Mouse (Mus musculus): ENCODE data around the gene Olfr689. TPM values are rescaled to one million over a fixed set of nuclear protein-coding genes. Genes with fewer than 3 reads are reported as not detected.

The Olfr689 gene
- not detected for polyA plus RNA-seq (2014; fragmentation: Illumina TruSeq; extraction: RNeasy Lipid Tissue Mini Kit (QIAGEN cat#74804))

DNA sequence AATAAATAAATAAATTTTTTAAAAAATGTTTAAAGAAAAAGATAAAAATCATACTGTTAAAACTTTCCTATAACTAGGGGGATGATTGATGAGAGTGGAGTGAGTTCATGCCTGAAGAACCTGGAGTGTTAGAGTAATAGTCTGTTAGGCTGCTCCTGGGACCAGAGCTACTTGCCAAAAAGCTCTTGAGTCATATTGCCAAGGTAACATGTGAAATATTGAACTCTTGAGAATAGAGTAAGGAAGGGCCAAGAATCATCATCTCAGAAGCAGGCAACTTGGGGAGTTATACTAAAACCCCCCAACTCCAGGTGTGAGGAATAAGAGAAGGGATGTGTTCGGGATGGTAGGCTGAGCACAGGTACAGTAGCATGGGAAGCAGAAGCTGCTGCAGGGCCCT is at the start of gene Olfr689:
Gene Olfr689, plus strand, starts transcription at position 301 of the 400 bp plus-strand sequence.

DNA sequence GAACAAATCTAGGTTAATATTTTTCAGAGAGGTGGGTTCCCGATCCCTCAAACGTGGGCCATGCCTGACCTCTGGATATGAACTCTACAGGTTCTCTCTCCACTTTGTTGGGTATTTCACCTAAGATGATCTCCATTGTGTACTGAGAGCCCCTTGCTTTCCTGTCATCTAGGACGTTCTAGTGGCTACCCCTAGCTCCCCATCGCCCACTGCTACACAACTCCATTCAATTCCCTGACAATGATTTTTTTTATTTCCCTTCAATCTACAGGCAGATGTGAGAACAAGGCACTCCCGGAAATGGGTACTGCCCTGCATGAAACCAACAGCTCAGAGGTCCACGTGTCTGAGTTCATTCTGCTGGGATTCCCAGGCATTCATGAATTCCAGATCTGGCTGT is 23.2 kb upstream of the Olfr689 start, which contains the start of gene Olfr688:
Gene Olfr688, plus strand, starts transcription at position 301 of the 400 bp plus-strand sequence.

DNA sequence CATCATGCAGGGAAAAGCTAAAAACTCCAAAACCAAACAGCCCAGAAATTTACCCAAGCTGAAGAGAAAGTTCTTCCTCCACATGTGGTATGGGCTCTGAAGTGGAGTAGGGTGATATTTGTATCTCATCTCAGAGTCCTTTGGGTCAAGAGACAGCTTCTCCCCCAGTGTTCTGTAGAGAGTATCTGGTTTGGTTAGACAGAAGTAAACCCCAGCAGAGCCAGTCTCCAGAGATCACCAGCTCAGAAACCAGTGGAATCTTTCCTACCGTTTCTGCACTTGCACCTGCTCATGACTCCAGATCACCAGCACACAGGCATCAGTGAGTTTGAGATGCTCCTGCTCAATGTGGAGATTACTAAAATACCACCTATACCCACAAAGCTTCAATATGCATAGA is 23.0 kb downstream of the Olfr689 start, which contains the start of gene Olfr690:
Gene Olfr690, minus strand, starts transcription at position 101 of the 400 bp plus-strand sequence.

DNA sequence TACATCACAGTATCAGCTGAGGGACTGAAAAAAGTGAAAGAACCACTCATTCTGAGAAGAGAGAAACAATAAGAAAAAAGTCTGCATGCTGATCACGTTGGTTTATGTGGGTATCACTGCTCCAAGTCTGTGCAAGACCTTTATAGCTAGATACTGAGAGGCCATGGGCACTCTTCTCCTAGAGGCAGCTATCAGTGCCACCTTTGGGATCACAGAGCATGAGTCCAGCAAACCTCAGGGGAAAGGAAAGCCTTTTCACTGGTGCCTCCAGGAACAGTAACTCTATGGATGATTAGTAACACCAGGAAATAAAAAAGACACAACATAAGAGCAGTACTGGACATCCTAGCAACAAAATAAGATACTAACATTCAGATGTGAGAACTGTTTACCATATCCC is 31.2 kb downstream of the Olfr689 start, which contains the start of gene Olfr691:
Gene Olfr691, minus strand, starts transcription at position 101 of the 400 bp plus-strand sequence.

DNA sequence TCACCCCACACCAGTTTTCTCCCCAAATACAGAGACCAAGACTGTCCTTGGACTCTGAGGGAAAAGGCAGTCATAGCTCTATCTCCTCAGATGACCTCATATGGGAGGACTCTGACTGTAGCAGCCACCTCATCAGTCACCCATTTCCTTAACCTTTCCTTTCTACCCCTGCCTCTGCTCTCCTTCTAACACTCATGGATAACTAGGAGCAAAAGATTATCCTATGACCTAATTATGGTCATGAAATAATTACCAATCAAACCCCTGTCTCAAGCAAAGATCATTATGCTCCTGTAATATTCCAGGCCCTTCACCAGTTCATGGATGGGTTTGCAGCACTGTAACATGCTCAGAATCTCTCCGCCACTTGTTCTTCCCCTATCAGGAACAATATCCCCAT is 57.0 kb downstream of the Olfr689 start, which contains the start of gene Olfr692:
Gene Olfr692, plus strand, starts transcription at position 301 of the 400 bp plus-strand sequence.

Other genes starting within 250 kb of the Olfr689 start
- gene Olfr678, start 246.7 kb upstream of the Olfr689 start, polyA plus RNA-seq (2014; fragmentation: Illumina TruSeq; extraction: RNeasy Lipid Tissue Mini Kit (QIAGEN cat#74804)): not detected
- gene Olfr679, start 230.0 kb upstream of the Olfr689 start, polyA plus RNA-seq (2014; fragmentation: Illumina TruSeq; extraction: RNeasy Lipid Tissue Mini Kit (QIAGEN cat#74804)): not detected
- gene Olfr680-ps1, start 218.3 kb upstream of the Olfr689 start, polyA plus RNA-seq (2014; fragmentation: Illumina TruSeq; extraction: RNeasy Lipid Tissue Mini Kit (QIAGEN cat#74804)): not detected
- not detected for gene Olfr681, start 194.3 kb upstream of the Olfr689 start, polyA plus RNA-seq (2014; fragmentation: Illumina TruSeq; extraction: RNeasy Lipid Tissue Mini Kit (QIAGEN cat#74804))
- gene Olfr683, start 164.2 kb upstream of the Olfr689 start, polyA plus RNA-seq (2014; fragmentation: Illumina TruSeq; extraction: RNeasy Lipid Tissue Mini Kit (QIAGEN cat#74804)): not detected
- not detected for gene Olfr684, start 147.5 kb upstream of the Olfr689 start, polyA plus RNA-seq (2014; fragmentation: Illumina TruSeq; extraction: RNeasy Lipid Tissue Mini Kit (QIAGEN cat#74804))
- gene Olfr685, start 125.2 kb upstream of the Olfr689 start, polyA plus RNA-seq (2014; fragmentation: Illumina TruSeq; extraction: RNeasy Lipid Tissue Mini Kit (QIAGEN cat#74804)): not detected
- not detected for gene Olfr686, start 103.7 kb upstream of the Olfr689 start, polyA plus RNA-seq (2014; fragmentation: Illumina TruSeq; extraction: RNeasy Lipid Tissue Mini Kit (QIAGEN cat#74804))
- gene Olfr688, start 23.1 kb upstream of the Olfr689 start, polyA plus RNA-seq (2014; fragmentation: Illumina TruSeq; extraction: RNeasy Lipid Tissue Mini Kit (QIAGEN cat#74804)): not detected
- gene Olfr690, start 22.9 kb downstream of the Olfr689 start, polyA plus RNA-seq (2014; fragmentation: Illumina TruSeq; extraction: RNeasy Lipid Tissue Mini Kit (QIAGEN cat#74804)): not detected
- gene Olfr691, start 31.1 kb downstream of the Olfr689 start, polyA plus RNA-seq (2014; fragmentation: Illumina TruSeq; extraction: RNeasy Lipid Tissue Mini Kit (QIAGEN cat#74804)): not detected
- not detected for gene Olfr692, start 57.1 kb downstream of the Olfr689 start, polyA plus RNA-seq (2014; fragmentation: Illumina TruSeq; extraction: RNeasy Lipid Tissue Mini Kit (QIAGEN cat#74804))
- gene Gm5901, start 63.9 kb downstream of the Olfr689 start, polyA plus RNA-seq (2014; fragmentation: Illumina TruSeq; extraction: RNeasy Lipid Tissue Mini Kit (QIAGEN cat#74804)): not detected
- 20.0 TPM for gene Fam160a2, start 88.9 kb downstream of the Olfr689 start, polyA plus RNA-seq (2014; fragmentation: Illumina TruSeq; extraction: RNeasy Lipid Tissue Mini Kit (QIAGEN cat#74804))
- gene Cnga4, start 93.4 kb downstream of the Olfr689 start, polyA plus RNA-seq (2014; fragmentation: Illumina TruSeq; extraction: RNeasy Lipid Tissue Mini Kit (QIAGEN cat#74804)): not detected
- 0.29 TPM for gene Cckbr, start 114.6 kb downstream of the Olfr689 start, polyA plus RNA-seq (2014; fragmentation: Illumina TruSeq; extraction: RNeasy Lipid Tissue Mini Kit (QIAGEN cat#74804))
- gene Cavin3, start 171.1 kb downstream of the Olfr689 start, polyA plus RNA-seq (2014; fragmentation: Illumina TruSeq; extraction: RNeasy Lipid Tissue Mini Kit (QIAGEN cat#74804)): 10.7 TPM
- 2.7 TPM for gene Smpd1, start 243.2 kb downstream of the Olfr689 start, polyA plus RNA-seq (2014; fragmentation: Illumina TruSeq; extraction: RNeasy Lipid Tissue Mini Kit (QIAGEN cat#74804))